Mouse (Mus musculus): ENCODE measurements at regions not wholly inside any gene's neighbourhood (a gene's known extent, or its start where the extent isn't known, plus 50 kb on each side); places are given as distances from the start of the nearest gene placed in this dataset.

DNA sequence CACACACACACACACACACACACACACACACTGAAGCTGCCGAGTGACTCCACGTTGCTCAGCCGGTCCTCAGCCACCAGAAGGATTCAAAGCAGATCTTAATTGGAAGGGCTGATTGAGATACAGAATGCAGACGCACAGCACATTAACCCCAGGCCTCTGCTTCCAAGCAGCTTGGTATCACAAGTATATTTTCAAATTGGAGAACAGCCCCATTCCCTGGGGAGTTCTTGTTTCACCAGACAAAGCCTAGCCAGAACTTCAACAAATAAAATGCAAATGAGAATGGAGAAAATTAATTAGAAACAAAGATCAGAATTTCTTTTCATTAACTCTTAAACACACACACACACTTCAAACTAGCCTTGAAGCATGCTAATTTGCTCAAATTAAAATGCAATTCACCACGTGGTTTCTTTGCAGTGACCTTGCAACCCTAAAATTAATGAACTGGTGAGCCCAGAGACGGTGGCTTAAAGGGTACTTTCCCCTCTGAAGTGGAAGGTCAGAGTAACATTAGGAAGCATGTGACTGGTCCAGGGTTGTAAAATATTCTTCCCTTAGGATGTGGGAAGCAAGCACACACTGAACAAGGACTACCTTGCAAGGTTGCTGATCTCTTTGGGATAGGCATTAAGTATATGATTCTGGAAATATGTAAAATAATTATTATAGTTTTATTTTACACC lies 72.2 kb upstream of the Dapk1 start:
- TF ChIP-seq POLR2A (IDR thresholded peaks at IDR 0.05; ENCODE audit: insufficient read length, low read depth) (no peak), CEBPB (IDR thresholded peaks at IDR 0.05; ENCODE audit: insufficient read depth, poor library complexity, severe bottlenecking) (no peak), MAX (IDR thresholded peaks at IDR 0.05; ENCODE audit: low read depth) (no peak), TCF3 (IDR thresholded peaks at IDR 0.05; ENCODE audit: insufficient read length, low read depth) (no peak)

Measured in myocyte (in vitro differentiated cells).